Mouse (Mus musculus) adrenal gland, adult (tissue): ENCODE measurements at regions not wholly inside any gene's neighbourhood (a gene's known extent, or its start where the extent isn't known, plus 50 kb on each side); places are given as distances from the start of the nearest gene placed in this dataset.

Source experiments
- DNase-seq, 2 experiments: peaks; one replicate each; pipeline ENCODE4 v3.0.0; 2022 to 2023; ENCODE audit warnings: low spot score in 1 of 2; ENCODE audit not compliant: inconsistent age in 2 of 2

- no peak for DNase-seq
These were observed 115.7 kb downstream of the Zfp706 start for GRCm38 (mm10) chr15:36891851-36892250.

- no peak for DNase-seq
These were observed 116.3 kb downstream of the Zfp706 start for GRCm38 (mm10) chr15:36891296-36891695.

GRCm38 (mm10) chr15:36889072-36889471 is 118.5 kb downstream of the Zfp706 start:
- DNase-seq: no peak

GRCm38 (mm10) chr15:36888351-36889069 is 119.1 kb downstream of the Zfp706 start:
- DNase-seq: no peak

GRCm38 (mm10) chr15:36884671-36885365 is 122.8 kb downstream of the Zfp706 start:
- DNase-seq: peak; percentile 82 to 89

GRCm38 (mm10) chr15:36884074-36884473 is 123.5 kb downstream of the Zfp706 start:
- DNase-seq: peak in 1 of 2 experiments; percentile 32

GRCm38 (mm10) chr15:36883156-36883555 is 124.4 kb downstream of the Zfp706 start:
- peak in 1 of 2 experiments; percentile 50 for DNase-seq

GRCm38 (mm10) chr15:36881576-36881975 is 126.0 kb downstream of the Zfp706 start:
- DNase-seq: no peak

- DNase-seq: no peak
These were observed 127.0 kb downstream of the Zfp706 start for GRCm38 (mm10) chr15:36880602-36881001.

GRCm38 (mm10) chr15:36879587-36879986 is 128.0 kb downstream of the Zfp706 start:
- peak in 1 of 2 experiments; percentile 53 for DNase-seq

- peak in 1 of 2 experiments; percentile 45 for DNase-seq
These were observed 128.6 kb downstream of the Zfp706 start for GRCm38 (mm10) chr15:36878960-36879359.

GRCm38 (mm10) chr15:36878276-36878675 is 129.3 kb downstream of the Zfp706 start:
- peak; percentile 80 to 89 for DNase-seq

- DNase-seq: no peak
These were observed 130.1 kb downstream of the Zfp706 start for GRCm38 (mm10) chr15:36877501-36877900.

GRCm38 (mm10) chr15:36875980-36876778 is 131.4 kb downstream of the Zfp706 start:
- DNase-seq: peak; percentile 62 to 79

GRCm38 (mm10) chr15:36874555-36874954 is 133.0 kb downstream of the Zfp706 start:
- DNase-seq: no peak

- no peak for DNase-seq
These were observed 133.7 kb downstream of the Zfp706 start for GRCm38 (mm10) chr15:36873884-36874243.

GRCm38 (mm10) chr15:36873058-36873883 is 134.3 kb downstream of the Zfp706 start:
- peak; percentile 87 to 95 for DNase-seq

- DNase-seq: no peak
These were observed 135.0 kb downstream of the Zfp706 start for GRCm38 (mm10) chr15:36872566-36872965.

- no peak for DNase-seq
These were observed 136.9 kb downstream of the Zfp706 start for GRCm38 (mm10) chr15:36870717-36871116.

GRCm38 (mm10) chr15:36870094-36870493 is 137.5 kb downstream of the Zfp706 start:
- no peak for DNase-seq

GRCm38 (mm10) chr15:36866088-36866487 is 141.5 kb downstream of the Zfp706 start:
- no peak for DNase-seq
